In the genomic region with DNA sequence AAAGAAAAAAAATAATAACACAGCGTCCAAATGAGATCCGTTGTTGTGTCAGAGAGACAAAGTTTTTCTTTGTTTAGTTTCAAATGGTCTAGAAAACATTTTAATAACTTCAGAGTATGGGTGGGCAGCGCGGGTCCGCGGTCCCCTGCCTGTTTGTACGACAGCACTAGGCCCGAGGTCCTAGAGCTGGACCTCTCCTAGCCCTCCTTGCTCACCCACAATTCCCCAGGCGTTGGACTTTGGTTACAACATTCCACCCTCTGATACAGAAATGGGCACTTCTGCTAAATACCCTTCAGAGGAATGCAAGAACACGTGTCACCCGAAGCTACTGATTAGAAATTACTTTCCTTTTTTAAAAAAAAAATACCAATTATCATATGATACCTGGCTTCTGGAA, we compare ENCODE assay signal across 9 mouse cellular contexts.
DNase-seq lines count a peak whose midpoint lies in the region; ATAC-seq and TF ChIP-seq lines count a peak whose summit lies in the region.
"Had no signal": no experiment of that assay in that cellular context is flagged by ENCODE, and none has a peak within 500 bp of the region (broad histone marks: within the 10 kb centered on the region; RNA-seq: fewer than 3 reads in every experiment).

No protein-coding gene starts in this region.

- no peak overlapping the region for H3K9ac ChIP-seq in lung, embryonic 14.5 days
- H3K9ac ChIP-seq in kidney, postnatal 0 days (ENCODE audit: low read depth, low read length): no peak overlapping the region
- H3K9ac ChIP-seq in neural tube, embryonic 14.5 days (replicated peaks; ENCODE audit: low read depth, low read length): no peak overlapping the region
- H3K9ac ChIP-seq: intestine, embryonic 15.5 days had no signal

- WGBS in lung, embryonic 14.5 days: 56% methylated on average over 11 of the region's 11 CpGs
- 54% methylated on average over 11 of the region's 11 CpGs for WGBS in kidney, postnatal 0 days
- 36% methylated on average over 11 of the region's 11 CpGs for WGBS in neural tube, embryonic 14.5 days

- no peak overlapping the region for H3K27ac ChIP-seq in lung, embryonic 14.5 days (ENCODE audit: low read depth)
- no peak overlapping the region for H3K27ac ChIP-seq in kidney, postnatal 0 days
- H3K27ac ChIP-seq in neural tube, embryonic 14.5 days (ENCODE audit: low read depth, low read length): 0 out of 2 replicates have a peak overlapping the region, but pooled peaks have one; percentile 28
- H3K27ac ChIP-seq: intestine, embryonic 15.5 days had no signal

- peaks cover 7% of the 10 kb centered on the region; the same call in 1 of the 2 replicates for H3K4me1 ChIP-seq in lung, embryonic 14.5 days (ENCODE audit: insufficient read depth)
- H3K4me1 ChIP-seq in kidney, postnatal 0 days (replicated peaks; ENCODE audit: insufficient read depth, low read length): peaks cover 7% of the 10 kb centered on the region
- H3K4me1 ChIP-seq in neural tube, embryonic 14.5 days (ENCODE audit: control insufficient read depth, insufficient read depth, low read length): peaks cover 26% of the 10 kb centered on the region
- H3K4me1 ChIP-seq: intestine, embryonic 15.5 days had no signal

- no peaks in the 10 kb centered on the region for H3K27me3 ChIP-seq in lung, embryonic 14.5 days (ENCODE audit: insufficient read depth, low read length)
- no peaks in the 10 kb centered on the region for H3K27me3 ChIP-seq in kidney, postnatal 0 days (ENCODE audit: insufficient read depth, low read length)
- H3K27me3 ChIP-seq in neural tube, embryonic 14.5 days (ENCODE audit: control insufficient read depth, insufficient read depth, low read length): no peaks in the 10 kb centered on the region
- H3K27me3 ChIP-seq: intestine, embryonic 15.5 days had no signal

- H3K4me3 ChIP-seq in lung, embryonic 14.5 days (ENCODE audit: low read depth, low read length): no peak overlapping the region
- no peak overlapping the region for H3K4me3 ChIP-seq in kidney, postnatal 0 days (replicated peaks; ENCODE audit: low read depth, low read length)
- H3K4me3 ChIP-seq in neural tube, embryonic 14.5 days (ENCODE audit: low read depth, low read length): no peak overlapping the region
- H3K4me3 ChIP-seq: intestine, embryonic 15.5 days had no signal

- no peaks in the 10 kb centered on the region for H3K9me3 ChIP-seq in lung, embryonic 14.5 days (ENCODE audit: low read depth, low read length)
- H3K9me3 ChIP-seq in kidney, postnatal 0 days (replicated peaks; ENCODE audit: low read length): no peaks in the 10 kb centered on the region
- no peaks in the 10 kb centered on the region for H3K9me3 ChIP-seq in neural tube, embryonic 14.5 days (ENCODE audit: control insufficient read depth, low read length)
- H3K9me3 ChIP-seq: intestine, embryonic 15.5 days had no signal

- no peak for ATAC-seq in lung, embryonic 14.5 days (ENCODE audit: insufficient read depth)
- no peak for ATAC-seq in kidney, postnatal 0 days (replicated peaks; ENCODE audit: low FRiP score, low read depth)
- ATAC-seq in neural tube, embryonic 14.5 days (ENCODE audit: low read depth): peak; percentile 36; the same call in 1 of the 2 replicates
- ATAC-seq: intestine, embryonic 15.5 days had no signal

- TF ChIP-seq CTCF in lung, embryonic 14.5 days (IDR thresholded peaks at IDR 0.05; ENCODE audit: low read depth): no peak
- TF ChIP-seq CTCF in kidney, postnatal 0 days (IDR thresholded peaks at IDR 0.05; ENCODE audit: low read depth): no peak

- DNase-seq in embryo, embryonic 11 days: peak; percentile 37
- DNase-seq in embryo, embryonic 10.5 days (ENCODE audit: low spot score): no peak
- DNase-seq in lung, embryonic 14.5 days: no peak
- no peak for DNase-seq in lung, postnatal 36 days
- no peak for DNase-seq in kidney, postnatal 0 days (ENCODE audit: low spot score)
- no peak for DNase-seq in left cerebral cortex, adult 9 months (ENCODE audit: low spot score in 2 of 2)
- DNase-seq in spleen, postnatal 36 days (ENCODE audit: low spot score in 2 of 2): no peak

- H3K4me2 ChIP-seq in lung, embryonic 14.5 days: peak overlapping the region; percentile 47; the same call in 1 of the 2 replicates
- H3K4me2 ChIP-seq in kidney, postnatal 0 days (ENCODE audit: low read length): peak overlapping the region; percentile 33
- peak overlapping the region; percentile 30; the same call in 1 of the 2 replicates for H3K4me2 ChIP-seq in neural tube, embryonic 14.5 days (ENCODE audit: low read depth, low read length)

- H3K36me3 ChIP-seq in lung, embryonic 14.5 days (ENCODE audit: insufficient read depth): no peaks in the 10 kb centered on the region
- no peaks in the 10 kb centered on the region for H3K36me3 ChIP-seq in kidney, postnatal 0 days (ENCODE audit: insufficient read depth, low read length)
- H3K36me3 ChIP-seq in neural tube, embryonic 14.5 days (ENCODE audit: control insufficient read depth, insufficient read depth, low read length): no peaks in the 10 kb centered on the region
- H3K36me3 ChIP-seq: intestine, embryonic 15.5 days had no signal
